Mouse (Mus musculus): Measurements from ENCODE around the gene Nrk. TPM values are rescaled to one million over a fixed set of nuclear protein-coding genes. Genes with fewer than 3 reads are reported as not detected.

Nrk gene
- total RNA-seq, 2 experiments from 2014 or later = 0.59 to 0.67 TPM

Other genes with a start within 250 kb of the Nrk start
- gene Serpina7, start 170.8 kb downstream of the Nrk start, total RNA-seq (2021) = not detected
- not detected for gene 4930513O06Rik, start 171.8 kb downstream of the Nrk start, total RNA-seq (2021)

All from gastrocnemius, postnatal 36 days (tissue).